Mouse (Mus musculus): ENCODE measurements at regions not wholly inside any gene's neighbourhood (a gene's known extent, or its start where the extent isn't known, plus 50 kb on each side); places are given as distances from the start of the nearest gene placed in this dataset.

DNA sequence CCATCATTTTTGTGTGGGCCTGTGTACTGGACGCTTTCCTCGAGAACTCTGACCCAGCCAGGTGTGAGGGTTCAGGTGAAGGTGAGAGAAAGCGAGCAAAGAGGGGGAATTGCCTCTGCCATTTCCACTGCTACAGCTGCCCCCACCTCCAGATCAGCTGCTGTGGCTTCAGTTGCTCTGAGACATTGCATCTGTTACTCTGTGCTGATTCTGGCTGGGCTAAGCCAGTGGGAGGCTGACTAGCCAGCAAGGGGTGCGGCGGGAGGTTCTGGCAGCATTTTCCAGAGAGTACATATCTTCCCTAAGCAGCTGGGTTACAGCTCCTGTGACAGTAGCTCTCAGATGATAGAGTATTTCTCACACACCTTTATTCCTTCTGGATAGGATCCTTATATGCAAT, 712.7 kb upstream of the Cdh18 start:
- no peak for DNase-seq

- no peak for DNase-seq
These were observed 690.3 kb upstream of the Cdh18 start for GRCm38 (mm10) chr15:21858540-21858939.

GRCm38 (mm10) chr15:21885181-21885580, 663.6 kb upstream of the Cdh18 start:
- peak; percentile 18 to 36 for DNase-seq

Measured in adrenal gland, postnatal 36 days (tissue).